Mouse (Mus musculus) kidney, adult 2 months (tissue): ENCODE measurements at regions not wholly inside any gene's neighbourhood (a gene's known extent, or its start where the extent isn't known, plus 50 kb on each side); places are given as distances from the start of the nearest gene placed in this dataset.

Experiments used
- DNase-seq: peaks from one replicate; pipeline ENCODE4 v3.0.0; 2021
- H3K27ac ChIP-seq: fragments of 200-500 bp; 2 replicates; pipeline ENCODE4 v1.5.1; 2012; ENCODE audit warnings: low read depth, low read length, control low read depth, inconsistent platforms; ENCODE audit not compliant: insufficient read depth
- H3K27me3 ChIP-seq: fragments of 200-500 bp; replicated peaks from 2 replicates; pipeline ENCODE4 v1.6.1; 2012; ENCODE audit warnings: mild to moderate bottlenecking, moderate library complexity, low read length, inconsistent platforms; ENCODE audit not compliant: control insufficient read depth, insufficient read depth
- H3K36me3 ChIP-seq: fragments of 200-500 bp; 2 replicates; pipeline ENCODE4 v1.6.1; 2012; ENCODE audit warnings: mild to moderate bottlenecking, moderate library complexity, low read length, inconsistent platforms; ENCODE audit not compliant: control insufficient read depth, insufficient read depth
- H3K4me1 ChIP-seq: fragments of 200-500 bp; 2 replicates; pipeline ENCODE4 v1.6.1; 2011; ENCODE audit warnings: low read length; ENCODE audit not compliant: control insufficient read depth, insufficient read depth
- H3K4me3 ChIP-seq: fragments of 200-500 bp; 2 replicates; pipeline ENCODE4 v1.5.1; 2011; ENCODE audit warnings: mild to moderate bottlenecking, low read depth, low read length, control low read depth; ENCODE audit not compliant: insufficient read depth
- CTCF ChIP-seq: fragments of 200-500 bp; conservative IDR thresholded peaks from 2 replicates; pipeline ENCODE4 v1.5.1; 2011; ENCODE audit warnings: low read depth, mild to moderate bottlenecking, control low read depth, low read length, moderate library complexity, mixed read lengths; ENCODE audit not compliant: insufficient read depth, insufficient read length
- POLR2A ChIP-seq: fragments of 200-500 bp; IDR thresholded peaks from one replicate; pipeline ENCODE4 v1.6.1; 2011; ENCODE audit warnings: low read depth, low read length, control low read depth
- WGBS: fragments of 180-500 bp; shearing (Covaris S2); methylation state at CpG from one replicate; pipeline ENCODE4 v1.1.7; 2018; 5-methylcytosine and 5-hydroxymethylcytosine counted together

- TF ChIP-seq CTCF: no peak
- no peak for TF ChIP-seq POLR2A
- no peak overlapping the region for H3K27ac ChIP-seq
- H3K4me3 ChIP-seq: no peak overlapping the region
- H3K27me3 ChIP-seq: no peaks in the 10 kb centered on the region
- no peaks in the 10 kb centered on the region for H3K4me1 ChIP-seq
- no peaks in the 10 kb centered on the region for H3K36me3 ChIP-seq
- DNase-seq: no peak
- WGBS: 94% methylated on average over 3 of the region's 3 CpGs
Measured at GRCm38 (mm10) chr14:24615776-24616175, 128.9 kb downstream of the Rps24 start.

GRCm38 (mm10) chr14:24616306-24617125, 129.6 kb downstream of the Rps24 start:
- Histone ChIP-seq H3K4me1 (no peaks in the 10 kb centered on the region), H3K27me3 (no peaks in the 10 kb centered on the region), H3K27ac (no peak overlapping the region), H3K4me3 (no peak overlapping the region), H3K36me3 (no peaks in the 10 kb centered on the region)
- TF ChIP-seq POLR2A: no peak
- DNase-seq: no peak
- 82% methylated on average over 10 of the region's 10 CpGs for WGBS

GRCm38 (mm10) chr14:24617126-24617375, 130.1 kb downstream of the Rps24 start:
- DNase-seq: no peak
- Histone ChIP-seq H3K4me3 (no peak overlapping the region), H3K4me1 (no peaks in the 10 kb centered on the region), H3K27me3 (no peaks in the 10 kb centered on the region), H3K36me3 (no peaks in the 10 kb centered on the region), H3K27ac (no peak overlapping the region)
- 76% methylated on average over 3 of the region's 3 CpGs for WGBS
- TF ChIP-seq CTCF: no peak
- TF ChIP-seq POLR2A: no peak

- no peaks in the 10 kb centered on the region for H3K36me3 ChIP-seq
- no peak overlapping the region for H3K4me3 ChIP-seq
- TF ChIP-seq CTCF (no peak), POLR2A (no peak)
- DNase-seq: no peak
- 77% methylated on average over 10 of the region's 10 CpGs for WGBS
- H3K27me3 ChIP-seq: no peaks in the 10 kb centered on the region
- H3K27ac ChIP-seq: no peak overlapping the region
- no peaks in the 10 kb centered on the region for H3K4me1 ChIP-seq
Measured at GRCm38 (mm10) chr14:24617393-24617861, 130.5 kb downstream of the Rps24 start.

- H3K36me3 ChIP-seq: no peaks in the 10 kb centered on the region
- H3K27ac ChIP-seq: no peak overlapping the region
- H3K27me3 ChIP-seq: no peaks in the 10 kb centered on the region
- 63% methylated on average over 16 of the region's 16 CpGs for WGBS
- TF ChIP-seq CTCF: no peak
- TF ChIP-seq POLR2A: no peak
- no peak overlapping the region for H3K4me3 ChIP-seq
- H3K4me1 ChIP-seq: no peaks in the 10 kb centered on the region
- DNase-seq: no peak
Measured at GRCm38 (mm10) chr14:24618226-24619038, 131.5 kb downstream of the Rps24 start.

GRCm38 (mm10) chr14:24631994-24632393, 145.1 kb downstream of the Rps24 start:
- TF ChIP-seq POLR2A (no peak), CTCF (no peak)
- no peak overlapping the region for H3K4me3 ChIP-seq
- H3K36me3 ChIP-seq: no peaks in the 10 kb centered on the region
- 94% methylated on average over 1 of the region's 1 CpGs for WGBS
- no peak overlapping the region for H3K27ac ChIP-seq
- no peaks in the 10 kb centered on the region for H3K4me1 ChIP-seq
- H3K27me3 ChIP-seq: no peaks in the 10 kb centered on the region
- no peak for DNase-seq

- H3K4me3 ChIP-seq: no peak overlapping the region
- no peaks in the 10 kb centered on the region for H3K4me1 ChIP-seq
- 47% methylated on average over 5 of the region's 5 CpGs for WGBS
- H3K27ac ChIP-seq: no peak overlapping the region
- no peaks in the 10 kb centered on the region for H3K27me3 ChIP-seq
- H3K36me3 ChIP-seq: no peaks in the 10 kb centered on the region
- DNase-seq: no peak
- TF ChIP-seq CTCF (no peak), POLR2A (no peak)
Measured at GRCm38 (mm10) chr14:24641853-24642252, 154.9 kb downstream of the Rps24 start.
